Comparison of ENCODE assay signal across 8 mouse cellular contexts in genomic region chr8:124897386-124898250, GRCm38 (mm10). TPM values are rescaled to one million over a fixed set of nuclear protein-coding genes. Genes with fewer than 3 reads are reported as not detected.
DNase-seq lines count a peak whose midpoint lies in the region; ATAC-seq and TF ChIP-seq lines count a peak whose summit lies in the region.

TSS of gene Exoc8 (minus strand) at chr8:124897705.
TSS of gene Sprtn (plus strand) at chr8:124897886.

- H3K4me2 ChIP-seq in heart, embryonic 12.5 days, result peak within 1 kb of the TSS; percentile 99
- peak within 1 kb of the TSS; percentile 97 for H3K4me2 ChIP-seq in kidney, postnatal 0 days (ENCODE audit: low read length)
- H3K4me2 ChIP-seq in liver, embryonic 11.5 days, result peak within 1 kb of the TSS; percentile 96
- peak within 1 kb of the TSS; percentile 94 for H3K4me2 ChIP-seq in stomach, embryonic 14.5 days (replicated peaks; ENCODE audit: low read depth, low read length)

- DNase-seq in CD4-positive helper T cell, adult 2 months (ENCODE audit: low read depth, low spot score), result peak; percentile 96
- peak; percentile 92 for DNase-seq in brain, embryonic 18.5 days (ENCODE audit: low read depth, low spot score)
- peak; percentile 96 for DNase-seq in kidney, postnatal 0 days (ENCODE audit: low spot score)
- DNase-seq in liver, embryonic 11.5 days (ENCODE audit: low spot score), result peak; percentile 96
- peak; percentile 98 for DNase-seq in naive thymus-derived CD4-positive, alpha-beta T cell, adult 2 months (ENCODE audit: low read depth)

- peak within 1 kb of the TSS; percentile 73 for H3K4me3 ChIP-seq in heart, embryonic 12.5 days
- peak within 1 kb of the TSS; percentile 77 for H3K4me3 ChIP-seq in kidney, postnatal 0 days (replicated peaks; ENCODE audit: low read depth, low read length)
- H3K4me3 ChIP-seq in liver, embryonic 11.5 days (ENCODE audit: low read depth, low read length), result peak within 1 kb of the TSS; percentile 98
- H3K4me3 ChIP-seq in stomach, embryonic 14.5 days (ENCODE audit: low read depth, low read length), result peak within 1 kb of the TSS; percentile 90

- under 1% methylated on average over 114 of the region's 114 CpGs for WGBS in heart, embryonic 12.5 days
- under 1% methylated on average over 114 of the region's 114 CpGs for WGBS in kidney, postnatal 0 days
- WGBS in liver, embryonic 11.5 days, result under 1% methylated on average over 114 of the region's 114 CpGs
- under 1% methylated on average over 114 of the region's 114 CpGs for WGBS in stomach, embryonic 14.5 days

- H3K9me3 ChIP-seq in heart, embryonic 12.5 days (replicated peaks), result no peaks in the 10 kb centered on the region
- H3K9me3 ChIP-seq in kidney, postnatal 0 days (replicated peaks; ENCODE audit: low read length), result no peaks in the 10 kb centered on the region
- no peaks in the 10 kb centered on the region for H3K9me3 ChIP-seq in liver, embryonic 11.5 days (ENCODE audit: control insufficient read depth, low read length)
- H3K9me3 ChIP-seq in stomach, embryonic 14.5 days (ENCODE audit: control insufficient read depth, low read depth, low read length), result no peaks in the 10 kb centered on the region

- peak; percentile 92 for ATAC-seq in erythroid progenitor cell, adult 5-6 weeks (replicated peaks; ENCODE audit: low FRiP score, poor library complexity, severe bottlenecking)
- ATAC-seq in heart, embryonic 12.5 days (ENCODE audit: insufficient number of reproducible peaks, low FRiP score), result peak; percentile 91
- ATAC-seq in kidney, postnatal 0 days (replicated peaks; ENCODE audit: low FRiP score, low read depth), result peak; percentile 81
- ATAC-seq in liver, embryonic 11.5 days (replicated peaks; ENCODE audit: low FRiP score), result peak; percentile 91
- ATAC-seq in stomach, embryonic 14.5 days (ENCODE audit: insufficient number of reproducible peaks, insufficient read depth, low FRiP score, low read depth), result peak; percentile 82

- peaks cover 25% of the 10 kb centered on the region for H3K4me1 ChIP-seq in heart, embryonic 12.5 days (replicated peaks)
- H3K4me1 ChIP-seq in kidney, postnatal 0 days (replicated peaks; ENCODE audit: insufficient read depth, low read length), result peaks cover 17% of the 10 kb centered on the region
- H3K4me1 ChIP-seq in liver, embryonic 11.5 days (replicated peaks; ENCODE audit: control insufficient read depth, insufficient read depth, low read length), result peaks cover 15% of the 10 kb centered on the region
- H3K4me1 ChIP-seq in stomach, embryonic 14.5 days (ENCODE audit: control insufficient read depth, insufficient read depth, low read length), result peaks cover 20% of the 10 kb centered on the region

- TF ChIP-seq CTCF in kidney, postnatal 0 days (IDR thresholded peaks at IDR 0.05; ENCODE audit: low read depth), result no peak

- H3K36me3 ChIP-seq in heart, embryonic 12.5 days, result peaks cover 55% of the 10 kb centered on the region
- peaks cover 20% of the 10 kb centered on the region for H3K36me3 ChIP-seq in kidney, postnatal 0 days (ENCODE audit: insufficient read depth, low read length)
- peaks cover 40% of the 10 kb centered on the region for H3K36me3 ChIP-seq in liver, embryonic 11.5 days (ENCODE audit: control insufficient read depth, insufficient read depth, low read length)
- peaks cover 42% of the 10 kb centered on the region for H3K36me3 ChIP-seq in stomach, embryonic 14.5 days (ENCODE audit: control insufficient read depth, insufficient read depth, low read length)

- H3K9ac ChIP-seq in heart, embryonic 12.5 days, result peak within 1 kb of the TSS; percentile 88
- peak within 1 kb of the TSS; percentile 80 for H3K9ac ChIP-seq in kidney, postnatal 0 days (ENCODE audit: low read depth, low read length)
- peak within 1 kb of the TSS; percentile 79 for H3K9ac ChIP-seq in liver, embryonic 11.5 days (ENCODE audit: low read depth, low read length)
- peak within 1 kb of the TSS; percentile 73 for H3K9ac ChIP-seq in stomach, embryonic 14.5 days (replicated peaks; ENCODE audit: low read depth, low read length)

- H3K27ac ChIP-seq in heart, embryonic 12.5 days (ENCODE audit: poor library complexity, severe bottlenecking), result peak within 1 kb of the TSS; percentile 75
- peak within 1 kb of the TSS; percentile 83 for H3K27ac ChIP-seq in kidney, postnatal 0 days
- H3K27ac ChIP-seq in liver, embryonic 11.5 days (ENCODE audit: low read depth, low read length), result peak within 1 kb of the TSS; percentile 75
- peak within 1 kb of the TSS; percentile 79 for H3K27ac ChIP-seq in stomach, embryonic 14.5 days (ENCODE audit: low read length)

- H3K27me3 ChIP-seq in heart, embryonic 12.5 days (replicated peaks), result no peaks in the 10 kb centered on the region
- no peaks in the 10 kb centered on the region for H3K27me3 ChIP-seq in kidney, postnatal 0 days (ENCODE audit: insufficient read depth, low read length)
- no peaks in the 10 kb centered on the region for H3K27me3 ChIP-seq in liver, embryonic 11.5 days (replicated peaks; ENCODE audit: control insufficient read depth, insufficient read depth, low read length)
- no peaks in the 10 kb centered on the region for H3K27me3 ChIP-seq in stomach, embryonic 14.5 days (ENCODE audit: control insufficient read depth, insufficient read depth, low read length)

RNA-seq across cellular contexts. Expression of gene Exoc8, which starts in this region (rescaled TPM):
- total RNA-seq in erythroid progenitor cell, adult 5-6 weeks (2015; ENCODE audit: low replicate concordance), result 1.8 and 7.1 TPM in 2 replicates
- total RNA-seq in erythroid progenitor cell, adult 5-6 weeks (2017; ENCODE audit: low replicate concordance), result 7.9 and 11.4 TPM in 2 replicates
- polyA plus RNA-seq in heart, embryonic 12.5 days (2016; fragmentation: Nextera tagmentation; extraction: Ambion mirVana), result 10.1 and 10.3 TPM in 2 replicates
- 5.6 and 6.1 TPM in 2 replicates for polyA plus RNA-seq in kidney, postnatal 0 days (2015; fragmentation: Nextera tagmentation; extraction: Ambion mirVana)
- polyA plus RNA-seq in liver, embryonic 11.5 days (2014; fragmentation: Nextera tagmentation; extraction: Ambion mirVana), result 9.1 and 9.7 TPM in 2 replicates
- polyA plus RNA-seq in stomach, embryonic 14.5 days (2014; fragmentation: Nextera tagmentation; extraction: Ambion mirVana), result 7.8 and 8.9 TPM in 2 replicates

RNA-seq across cellular contexts. Expression of gene Sprtn, which starts in this region (rescaled TPM):
- total RNA-seq in erythroid progenitor cell, adult 5-6 weeks (2015; ENCODE audit: low replicate concordance), result 15.9 and 17.7 TPM in 2 replicates
- total RNA-seq in erythroid progenitor cell, adult 5-6 weeks (2017; ENCODE audit: low replicate concordance), result 16.6 and 20.2 TPM in 2 replicates
- 10.4 and 10.9 TPM in 2 replicates for polyA plus RNA-seq in heart, embryonic 12.5 days (2016; fragmentation: Nextera tagmentation; extraction: Ambion mirVana)
- polyA plus RNA-seq in kidney, postnatal 0 days (2015; fragmentation: Nextera tagmentation; extraction: Ambion mirVana), result 7.9 and 8.3 TPM in 2 replicates
- polyA plus RNA-seq in liver, embryonic 11.5 days (2014; fragmentation: Nextera tagmentation; extraction: Ambion mirVana), result 11.5 and 13.2 TPM in 2 replicates
- 6.9 and 9.1 TPM in 2 replicates for polyA plus RNA-seq in stomach, embryonic 14.5 days (2014; fragmentation: Nextera tagmentation; extraction: Ambion mirVana)

Comparison
In these comparisons a context has a peak if more than half of its experiments do, and no peak if none do; other contexts are left out.
1. Peak in every context shown above with its lines: DNase-seq, ATAC-seq, H3K4me3 ChIP-seq and H3K27ac ChIP-seq.